Mouse (Mus musculus) 3134 (cell line): ENCODE measurements around the gene Nbas.

Source experiments
- DNase-seq: peaks from one replicate; pipeline ENCODE4 v3.0.0-alpha.2; 2011; ENCODE audit warnings: low spot score; ENCODE audit not compliant: insufficient read length; ENCODE audit errors: extremely low read depth

The Nbas gene

DNA sequence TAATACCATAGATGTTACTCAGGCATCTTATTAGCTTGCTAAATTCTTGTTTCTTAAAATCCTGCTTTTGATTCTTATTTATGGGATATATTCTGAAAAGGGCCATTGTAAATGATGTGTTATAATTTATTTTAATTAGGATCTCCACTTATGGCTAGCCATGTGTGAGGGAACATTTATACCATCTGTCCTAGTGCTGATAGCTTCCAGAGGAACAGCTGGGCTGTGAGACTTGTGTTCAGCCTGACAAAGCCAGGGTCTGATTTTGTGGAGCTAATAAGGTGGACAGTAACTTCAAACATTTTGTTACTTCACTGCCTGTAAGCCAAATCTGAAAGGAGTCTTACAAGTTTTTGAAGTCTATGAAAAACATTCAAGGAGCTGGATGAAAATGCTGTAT, 113.1 kb downstream of the Nbas start:
- DNase-seq = no peak

DNA sequence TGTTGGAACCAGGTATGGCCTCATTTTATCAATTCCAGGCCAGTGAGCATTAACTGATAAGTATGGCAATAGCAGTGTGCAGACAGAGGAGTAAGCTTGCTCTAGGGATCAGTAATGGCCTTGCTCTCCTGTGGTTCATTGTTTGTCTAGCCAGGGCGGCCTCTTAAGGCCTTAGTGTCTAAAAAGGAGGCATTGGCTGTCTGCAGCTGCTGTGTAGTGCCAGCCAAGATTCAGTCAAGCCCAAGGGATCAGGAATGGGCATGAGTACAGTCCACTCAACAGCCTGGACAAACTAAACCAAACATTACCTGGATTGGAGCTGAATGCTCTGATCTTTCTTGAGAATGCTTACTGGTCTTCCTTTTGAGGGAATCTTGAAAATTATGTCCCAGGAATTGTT, 120.7 kb downstream of the Nbas start:
- no peak for DNase-seq

DNA sequence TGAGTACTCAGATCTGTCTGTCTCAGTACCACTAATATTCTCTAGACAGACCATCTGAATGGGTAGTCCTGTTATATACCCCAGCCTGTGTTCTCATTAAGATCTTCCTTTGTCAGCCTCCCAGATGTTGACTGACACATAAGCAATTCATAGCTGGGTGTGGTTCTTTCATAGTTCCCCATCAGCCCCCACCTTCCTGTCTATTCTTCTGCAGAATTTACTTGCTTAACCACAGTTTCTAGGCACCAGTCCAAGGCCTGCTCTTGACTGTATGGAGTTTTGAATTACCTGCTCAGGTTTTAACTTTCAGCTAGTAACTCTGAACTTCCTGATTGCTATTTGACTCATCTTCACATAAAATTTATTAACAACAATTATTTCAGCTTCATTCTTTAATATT, 141.3 kb downstream of the Nbas start:
- DNase-seq = no peak

- no peak for DNase-seq
Measured at GRCm38 (mm10) chr12:13418651-13419050, 149.7 kb downstream of the Nbas start.

DNA sequence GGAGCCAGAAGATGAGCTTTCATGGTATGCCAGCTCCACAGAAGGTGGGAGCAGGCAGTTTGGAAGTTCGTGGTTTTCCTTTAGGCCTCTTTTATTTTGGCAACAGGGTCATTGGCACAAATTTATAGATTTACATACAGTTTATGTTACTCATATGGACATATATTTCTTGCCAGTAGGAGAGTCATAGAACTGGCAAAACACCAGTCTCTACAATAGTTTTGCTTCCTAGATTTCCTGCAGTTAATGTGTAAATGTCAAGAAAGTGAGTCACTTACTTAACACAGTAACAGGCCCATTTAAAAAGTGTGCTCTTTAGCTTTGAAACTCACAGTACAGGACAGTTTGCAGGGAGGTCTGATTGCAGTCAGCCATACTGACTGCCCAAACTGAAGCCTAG, 161.3 kb downstream of the Nbas start:
- no peak for DNase-seq

- DNase-seq = no peak
Measured at GRCm38 (mm10) chr12:13444653-13445431, 175.9 kb downstream of the Nbas start.

DNA sequence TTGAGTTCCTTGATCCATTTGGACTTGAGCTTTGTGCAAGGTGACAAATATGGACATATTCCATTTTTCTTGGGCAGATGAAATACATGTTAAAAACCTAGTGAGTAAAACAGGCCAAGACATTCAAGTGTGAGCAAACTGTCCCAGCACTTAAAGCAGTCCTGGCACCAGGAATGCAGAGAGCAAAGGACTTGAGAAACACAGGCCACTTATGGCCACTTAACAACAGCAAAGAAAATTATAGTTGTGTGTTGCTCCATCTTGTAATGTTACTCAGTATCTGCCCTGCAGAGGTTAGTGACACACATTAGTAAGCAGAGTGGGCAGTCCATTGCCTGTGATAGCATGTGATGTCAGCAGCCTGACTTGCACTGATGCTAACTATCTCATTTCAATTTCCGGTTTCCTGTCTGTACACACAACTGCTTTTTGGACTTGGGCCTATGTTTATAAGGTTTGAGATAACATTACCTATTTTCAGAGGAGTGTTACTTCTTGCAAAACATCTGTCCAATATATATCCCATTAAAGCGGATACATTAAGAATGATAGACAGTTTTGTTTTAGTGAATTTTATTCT, 176.6 kb downstream of the Nbas start:
- DNase-seq = no peak

- DNase-seq = no peak
Measured at GRCm38 (mm10) chr12:13448916-13449315, 180.0 kb downstream of the Nbas start.

DNA sequence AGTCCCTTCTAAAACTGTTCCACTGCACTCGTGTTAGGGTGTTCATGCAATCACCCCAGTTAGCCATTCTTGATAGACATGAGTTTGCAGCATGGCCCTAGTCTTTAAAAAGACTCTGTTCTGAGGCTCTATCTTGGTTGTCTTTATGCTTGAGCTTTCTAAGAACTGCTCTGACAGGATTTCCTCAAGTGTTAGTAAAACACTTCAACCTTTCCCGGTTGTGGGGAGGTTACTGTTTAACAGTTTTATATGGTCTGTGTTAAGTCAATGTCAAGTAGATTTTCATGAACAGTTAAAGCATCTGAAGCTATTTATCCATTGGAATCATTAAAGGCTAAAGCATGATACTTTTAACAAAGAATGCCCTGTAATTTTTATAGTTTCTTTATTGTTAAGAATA, 183.1 kb downstream of the Nbas start:
- DNase-seq = no peak

GRCm38 (mm10) chr12:13460223-13460853, 191.4 kb downstream of the Nbas start:
- DNase-seq = no peak

DNA sequence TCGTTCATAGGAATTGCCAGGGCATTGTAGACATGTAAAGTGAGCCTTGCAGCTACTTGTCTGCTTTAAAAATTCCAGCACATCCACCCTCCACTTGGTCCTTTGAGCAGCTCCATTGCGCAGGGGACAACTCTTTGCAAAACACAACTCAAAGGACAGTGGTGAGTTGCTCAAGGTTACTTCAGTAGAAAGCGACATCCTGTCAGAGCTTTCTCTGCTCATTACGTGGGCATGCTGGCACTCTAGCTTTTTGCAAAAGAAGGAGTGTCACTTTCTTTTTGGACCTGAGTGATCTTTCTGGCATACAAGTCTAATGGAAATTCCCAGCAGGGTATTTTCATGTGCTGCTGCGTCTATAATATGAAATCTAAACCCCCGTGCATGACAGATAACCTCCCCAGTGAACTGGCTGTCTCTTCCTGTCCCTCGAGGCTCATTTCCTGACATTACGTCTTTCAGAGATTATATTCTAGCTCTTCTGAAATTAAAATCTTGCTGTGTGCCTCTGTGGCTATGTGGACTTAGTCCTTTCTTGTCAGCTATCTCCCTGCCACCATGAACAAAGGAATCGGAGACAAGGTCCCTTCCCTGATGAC, 192.7 kb downstream of the Nbas start:
- no peak for DNase-seq

- DNase-seq = no peak
Measured at GRCm38 (mm10) chr12:13462397-13462796, 193.5 kb downstream of the Nbas start.

GRCm38 (mm10) chr12:13465554-13465953, 196.6 kb downstream of the Nbas start:
- no peak for DNase-seq

GRCm38 (mm10) chr12:13474881-13475280, 205.9 kb downstream of the Nbas start:
- DNase-seq = no peak

- no peak for DNase-seq
Measured at GRCm38 (mm10) chr12:13479163-13479562, 210.2 kb downstream of the Nbas start.

- DNase-seq = no peak
Measured at GRCm38 (mm10) chr12:13486278-13486677, 217.3 kb downstream of the Nbas start.

DNA sequence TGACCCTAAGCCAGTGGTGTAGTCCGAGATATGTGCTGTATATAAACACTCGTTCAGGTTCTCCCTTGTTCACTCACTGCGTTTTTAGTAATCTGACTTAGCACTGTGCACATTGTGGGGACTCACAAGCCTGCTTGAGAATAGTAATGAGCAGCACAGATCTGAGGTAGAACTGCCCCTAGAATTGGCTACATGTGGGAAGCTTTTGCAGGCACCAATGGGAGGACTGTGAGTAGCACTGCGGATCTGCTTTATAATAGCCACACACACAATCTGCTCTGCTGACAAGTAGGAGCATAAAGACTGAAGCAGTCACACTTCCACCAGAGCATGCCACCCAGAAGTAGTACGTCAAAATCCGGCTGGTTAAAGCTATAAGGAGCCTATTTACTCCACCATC, 228.3 kb downstream of the Nbas start:
- DNase-seq = no peak

DNA sequence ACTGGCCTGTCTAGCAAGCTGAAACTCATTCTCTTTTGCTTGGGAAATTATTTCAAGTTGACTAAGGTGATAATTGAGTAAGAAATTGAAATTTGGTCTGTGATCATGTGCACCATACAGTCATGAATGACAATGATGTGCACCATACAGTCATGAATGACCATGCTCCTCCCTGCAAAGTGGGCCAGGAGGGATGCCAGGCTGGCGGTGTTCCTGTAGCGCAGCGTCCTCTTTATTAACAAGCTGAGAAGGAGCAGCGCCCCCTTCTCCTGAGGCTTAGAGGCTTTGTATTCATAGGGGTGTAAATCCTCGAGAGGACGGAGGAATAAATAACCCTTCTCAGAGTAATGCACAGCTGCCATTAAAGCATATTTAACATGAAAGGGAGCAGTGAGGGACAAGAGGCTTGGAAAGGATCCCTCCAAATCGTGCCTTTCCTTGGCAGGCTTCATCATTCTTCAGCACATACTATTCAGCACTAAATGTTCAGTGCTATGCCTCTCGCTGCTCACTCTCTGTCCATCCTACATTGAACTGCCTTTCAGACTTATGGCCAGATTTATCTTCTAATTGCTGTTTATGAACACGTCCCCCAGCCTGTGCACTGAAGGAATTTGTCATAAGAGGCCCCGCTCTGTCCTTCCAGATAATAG, 230.4 kb downstream of the Nbas start:
- no peak for DNase-seq

GRCm38 (mm10) chr12:13500191-13500590, 231.3 kb downstream of the Nbas start:
- no peak for DNase-seq

GRCm38 (mm10) chr12:13504771-13505444, 236.0 kb downstream of the Nbas start:
- no peak for DNase-seq

GRCm38 (mm10) chr12:13518082-13518481, 249.1 kb downstream of the Nbas start:
- DNase-seq = no peak
